Comparison of ENCODE assay signal across 9 mouse cellular contexts in genomic region chr9:88546166-88546565, GRCm38 (mm10). TPM values are rescaled to one million over a fixed set of nuclear protein-coding genes. Genes with fewer than 3 reads are reported as not detected.
DNase-seq lines count a peak whose midpoint lies in the region; ATAC-seq and TF ChIP-seq lines count a peak whose summit lies in the region.
"Had no signal": no experiment of that assay in that cellular context is flagged by ENCODE, and none has a peak within 500 bp of the region (broad histone marks: within the 10 kb centered on the region; RNA-seq: fewer than 3 reads in every experiment).

No protein-coding gene starts in this region.

- H3K9ac ChIP-seq in liver, embryonic 13.5 days = no peak overlapping the region
- H3K9ac ChIP-seq: lung, embryonic 15.5 days had no signal

- no peak overlapping the region for H3K4me2 ChIP-seq in liver, embryonic 13.5 days
- H3K4me2 ChIP-seq: lung, embryonic 15.5 days had no signal

- no peak for TF ChIP-seq POLR2A in spleen, adult 2 months (IDR thresholded peaks at IDR 0.05; ENCODE audit: low read depth, low read length)

- H3K27me3 ChIP-seq in liver, embryonic 13.5 days = no peaks in the 10 kb centered on the region
- H3K27me3 ChIP-seq in spleen, adult 2 months (ENCODE audit: control insufficient read depth, insufficient read depth, low read length) = no peaks in the 10 kb centered on the region
- H3K27me3 ChIP-seq: lung, embryonic 15.5 days had no signal

- 4% methylated on average over 2 of the region's 2 CpGs for WGBS in liver, embryonic 13.5 days (ENCODE audit: insufficient replicate concordance)
- 1% methylated on average over 2 of the region's 2 CpGs for WGBS in spleen, adult 2 months

- no peaks in the 10 kb centered on the region for H3K36me3 ChIP-seq in liver, embryonic 13.5 days
- H3K36me3 ChIP-seq in spleen, adult 2 months (ENCODE audit: control insufficient read depth, insufficient read depth, low read length) = no peaks in the 10 kb centered on the region
- H3K36me3 ChIP-seq: lung, embryonic 15.5 days had no signal

- peak; percentile 48 for ATAC-seq in CD4-positive, CD25-positive, alpha-beta regulatory T cell, adult 4 months
- no peak for ATAC-seq in liver, embryonic 13.5 days (ENCODE audit: low read depth)

- H3K9me3 ChIP-seq in liver, embryonic 13.5 days (replicated peaks) = no peaks in the 10 kb centered on the region
- H3K9me3 ChIP-seq: lung, embryonic 15.5 days had no signal

- peaks cover 31% of the 10 kb centered on the region for H3K4me1 ChIP-seq in liver, embryonic 13.5 days (replicated peaks)
- no peaks in the 10 kb centered on the region for H3K4me1 ChIP-seq in spleen, adult 2 months (ENCODE audit: control insufficient read depth, insufficient read depth, insufficient read length)

- DNase-seq in kidney, adult 9 months = peak; percentile 57
- no peak for DNase-seq in kidney, adult 11 months
- peak; percentile 70 for DNase-seq in R1 (ENCODE audit: low read depth, low spot score)
- peak; percentile 86 for DNase-seq in embryo, embryonic 10.5 days (ENCODE audit: low spot score)
- peak; percentile 33 for DNase-seq in liver, embryonic 13.5 days
- DNase-seq in spleen, adult 2 months (ENCODE audit: low read depth in 1 of 2, low spot score in 2 of 2) = peak; percentile 58 to 59
- no peak for DNase-seq in right cerebral cortex, adult 18-20 months

- no peak overlapping the region for H3K27ac ChIP-seq in liver, embryonic 13.5 days
- H3K27ac ChIP-seq in spleen, adult 2 months (ENCODE audit: insufficient read depth, low read length) = no peak overlapping the region
- H3K27ac ChIP-seq: lung, embryonic 15.5 days had no signal

- H3K4me3 ChIP-seq in liver, embryonic 13.5 days (replicated peaks) = no peak overlapping the region
- H3K4me3 ChIP-seq in spleen, adult 2 months (ENCODE audit: extremely low read depth, insufficient read depth, insufficient read length) = no peak overlapping the region
- H3K4me3 ChIP-seq: lung, embryonic 15.5 days had no signal

- TF ChIP-seq CTCF in spleen, adult 2 months (IDR thresholded peaks at IDR 0.05; ENCODE audit: extremely low read depth, insufficient read depth, insufficient read length, insufficient replicate concordance) = peak; percentile 60; the same call in 1 of the 2 replicates

RNA-seq across cellular contexts. Expression of gene Zfp949, which starts 1.7 kb away (rescaled TPM):
- 10 to 100 TPM; 15.4 to 16.7 TPM for polyA plus RNA-seq in CD4-positive, CD25-positive, alpha-beta regulatory T cell, adult 4 months (2017; shearing (Covaris generic))
- 5.1 and 5.2 TPM in 2 replicates for polyA plus RNA-seq in liver, embryonic 13.5 days (2015; fragmentation: Nextera tagmentation; extraction: Ambion mirVana)
- polyA plus RNA-seq in spleen, adult 2 months (2012; rRNA removed) = 2.0 and 2.5 TPM in 2 replicates

RNA-seq across cellular contexts. Expression of gene Trim43a, which starts 34.5 kb away (rescaled TPM):
- polyA plus RNA-seq in CD4-positive, CD25-positive, alpha-beta regulatory T cell, adult 4 months (2017; shearing (Covaris generic)) = not detected
- polyA plus RNA-seq in liver, embryonic 13.5 days (2015; fragmentation: Nextera tagmentation; extraction: Ambion mirVana) = not detected in 2 replicates
- not detected in 2 replicates for polyA plus RNA-seq in spleen, adult 2 months (2012; rRNA removed)

Comparison
In these comparisons a context has a peak if more than half of its experiments do, and no peak if none do; other contexts are left out.
1. DNase-seq: peak in kidney, adult 9 months (single experiment), R1 (single experiment), embryo, embryonic 10.5 days (single experiment), liver, embryonic 13.5 days (single experiment) and spleen, adult 2 months (2 of 2); none in kidney, adult 11 months (single experiment) and right cerebral cortex, adult 18-20 months (single experiment).